Mouse (Mus musculus): Measurements from ENCODE around the gene Rnf220. TPM values are rescaled to one million over a fixed set of nuclear protein-coding genes. Genes with fewer than 3 reads are reported as not detected.

Rnf220 gene
- total and polyA plus RNA-seq, 3 experiments = 64.4 to 117 (median 86.8) TPM

DNA sequence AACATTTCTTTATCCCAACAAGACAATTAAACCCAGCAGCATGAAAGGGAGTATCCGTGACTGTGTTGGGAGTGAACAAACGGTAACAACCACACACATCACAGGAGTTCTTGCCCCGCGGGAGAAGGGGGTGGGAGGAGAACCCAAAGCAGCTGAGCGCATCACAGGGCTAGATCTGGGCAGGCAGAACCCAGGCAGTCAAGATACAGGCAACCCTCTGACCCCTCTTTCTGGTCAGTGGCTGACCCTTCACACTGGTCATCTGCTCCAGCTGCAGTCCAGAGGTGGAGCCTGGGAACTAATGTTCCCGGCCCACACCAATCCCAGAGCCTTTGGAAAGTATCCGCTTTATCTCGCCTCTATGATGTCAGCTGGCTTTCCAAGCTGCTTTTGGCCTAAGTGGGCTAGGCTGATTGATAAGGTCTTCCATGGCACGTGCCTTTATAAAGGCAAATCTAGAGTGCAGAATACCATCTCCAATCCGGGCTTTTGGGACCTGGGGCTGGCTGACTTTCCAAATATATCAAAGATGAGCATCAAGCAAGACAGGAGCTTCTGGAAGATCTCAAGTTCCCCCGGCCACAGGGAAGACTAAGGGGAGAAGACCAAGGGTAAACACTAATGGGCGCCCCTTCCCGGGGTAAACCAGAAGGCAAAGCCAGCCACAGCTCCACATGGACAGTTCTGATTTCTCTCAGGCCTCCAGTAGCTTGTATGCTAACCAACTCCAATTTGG, 11.6 kb downstream of the Rnf220 start:
- TF ChIP-seq NRF1 (IDR thresholded peaks at IDR 0.05; ENCODE audit: low read depth, low read length) = no peak
- TF ChIP-seq MYC (IDR thresholded peaks at IDR 0.05; ENCODE audit: low read depth, low read length) = no peak
- no peak for TF ChIP-seq SMC3 (IDR thresholded peaks at IDR 0.05; ENCODE audit: low read depth, low read length)
- TF ChIP-seq BHLHE40 (IDR thresholded peaks at IDR 0.05; ENCODE audit: low read depth, low read length) = no peak
- no peak for TF ChIP-seq ZMIZ1 (IDR thresholded peaks at IDR 0.05; ENCODE audit: low read depth, low read length)
- TF ChIP-seq CTCF (conservative IDR thresholded peaks at IDR 0.05 in 1 of 2, IDR thresholded peaks at IDR 0.05 in 1 of 2; ENCODE audit: low read depth in 2 of 2, low read length in 2 of 2) = no peak
- no peak for TF ChIP-seq NELFE (IDR thresholded peaks at IDR 0.05; ENCODE audit: low read depth, low read length)
- no peak for TF ChIP-seq POLR2A (IDR thresholded peaks at IDR 0.05; ENCODE audit: low read depth, low read length)
- no peak for TF ChIP-seq GABPA (IDR thresholded peaks at IDR 0.05; ENCODE audit: insufficient replicate concordance, low read depth, low read length)
- no peak for TF ChIP-seq USF1 (IDR thresholded peaks at IDR 0.05; ENCODE audit: low read depth, low read length)
- TF ChIP-seq JUN (IDR thresholded peaks at IDR 0.05; ENCODE audit: insufficient read depth, low read depth, low read length) = no peak
- no peak for TF ChIP-seq ETS1 (conservative IDR thresholded peaks at IDR 0.05; ENCODE audit: low read depth, low read length)
- no peak for TF ChIP-seq RCOR1 (conservative IDR thresholded peaks at IDR 0.05; ENCODE audit: low read depth, low read length)
- no peak for TF ChIP-seq TBP (conservative IDR thresholded peaks at IDR 0.05; ENCODE audit: low read depth, low read length)
- TF ChIP-seq RAD21 (IDR thresholded peaks at IDR 0.05; ENCODE audit: low read depth, low read length) = no peak
- no peak for TF ChIP-seq USF2 (conservative IDR thresholded peaks at IDR 0.05; ENCODE audit: low read depth, low read length)
- no peak for TF ChIP-seq ELF1 (IDR thresholded peaks at IDR 0.05; ENCODE audit: low read depth, low read length)
- TF ChIP-seq JUND (conservative IDR thresholded peaks at IDR 0.05; ENCODE audit: low read depth, low read length) = no peak
- no peak for TF ChIP-seq ZC3H11A (IDR thresholded peaks at IDR 0.05; ENCODE audit: low read depth, low read length)
- in situ Hi-C loops (cut with MboI; ENCODE audit: low pct_ligation_motif_present, low pct_unique_long_range_greater_than_20kb, low sequenced_read_pairs) = no loop called here

More for the DNA sequence above, 11.6 kb downstream of the Rnf220 start:
- H3K27ac ChIP-seq (ENCODE audit: insufficient read depth, low read depth) = no peak overlapping the region
- no peak overlapping the region for H3K4me2 ChIP-seq (ENCODE audit: insufficient read depth, low read depth, poor library complexity, severe bottlenecking)
- H3K9ac ChIP-seq (ENCODE audit: insufficient read depth, low read depth) = no peak overlapping the region
- no peaks in the 10 kb centered on the region for H3K79me2 ChIP-seq (replicated peaks; ENCODE audit: control insufficient read depth, extremely low read depth, insufficient read depth, poor library complexity, severe bottlenecking)
- no peak for DNase-seq (ENCODE audit: extremely low read depth)
- dilution Hi-C loops (cut with MboI; ENCODE audit: extremely low pct_ligation_motif_present, extremely low pct_unique_long_range_greater_than_20kb, low sequenced_read_pairs) = no loop called here
- peaks cover 3% of the 10 kb centered on the region for H3K27me3 ChIP-seq (replicated peaks)
- no peaks in the 10 kb centered on the region for H3K36me3 ChIP-seq (replicated peaks in 1 of 2; ENCODE audit: control insufficient read depth in 1 of 2, insufficient read depth in 1 of 2, low read length in 1 of 2)
- H3K4me1 ChIP-seq (ENCODE audit: control insufficient read depth in 1 of 2, insufficient read depth in 2 of 2) = peaks cover 0 to 16% of the 10 kb centered on the region in 2 experiments; a peak in 2 of 4 replicates
- no peak overlapping the region for H3K4me3 ChIP-seq (replicated peaks in 1 of 3; ENCODE audit: low read depth in 2 of 3, low read length in 2 of 3, poor library complexity in 1 of 3)
- H3K9me3 ChIP-seq (replicated peaks; ENCODE audit: low read length) = no peaks in the 10 kb centered on the region

All from CH12.LX (cell line).